Mouse (Mus musculus) MEL (cell line): ENCODE results near the gene Eef1b2. TPM values are rescaled to one million over a fixed set of nuclear protein-coding genes. Genes with fewer than 3 reads are reported as not detected.

Source experiments
- DNase-seq: peaks from one replicate; pipeline ENCODE4 v3.0.0; 2011; ENCODE audit warnings: low read depth, low spot score
- H3K27ac ChIP-seq: 2 replicates; pipeline ENCODE4 v1.5.1; 2012; ENCODE audit warnings: low read depth, mild to moderate bottlenecking, control low read depth, low read length, moderate library complexity; ENCODE audit not compliant: control insufficient read depth
- H3K27me3 ChIP-seq, 2 experiments: fragments of 150-350 bp in 1 of 2; sonication (generic) in 1 of 2; 2 replicates each; pipeline ENCODE4 v1.6.1; 2012; ENCODE audit warnings: low read length in 2 of 2, mild to moderate bottlenecking in 2 of 2, improper control_type of control experiment in 1 of 2, moderate library complexity in 1 of 2; ENCODE audit not compliant: insufficient read depth in 2 of 2, control insufficient read depth in 1 of 2
- H3K36me3 ChIP-seq, 2 experiments: 2 replicates each; pipeline ENCODE4 v1.6.1; 2012 to 2014; ENCODE audit warnings: low read length in 2 of 2, improper control_type of control experiment in 1 of 2, inconsistent platforms in 1 of 2, mild to moderate bottlenecking in 1 of 2; ENCODE audit not compliant: insufficient read depth in 2 of 2, control insufficient read depth in 1 of 2
- H3K4me1 ChIP-seq, 2 experiments: fragments of 150-350 bp in 1 of 2; sonication (generic) in 1 of 2; 2 replicates each; pipeline ENCODE4 v1.6.1; 2012; ENCODE audit warnings: low read length in 2 of 2, improper control_type of control experiment in 1 of 2, mild to moderate bottlenecking in 1 of 2; ENCODE audit not compliant: insufficient read depth in 2 of 2, control insufficient read depth in 1 of 2
- H3K4me3 ChIP-seq, 2 experiments: fragments of 150-350 bp in 1 of 2; sonication (generic) in 1 of 2; 2 replicates each; pipeline ENCODE4 v1.5.1; 2012; ENCODE audit warnings: low read depth in 2 of 2, low read length in 2 of 2, mild to moderate bottlenecking in 2 of 2, moderate library complexity in 2 of 2, control low read depth in 1 of 2, improper control_type of control experiment in 1 of 2; ENCODE audit not compliant: control insufficient read depth in 1 of 2, insufficient read depth in 1 of 2
- H3K79me2 ChIP-seq: 2 replicates; pipeline ENCODE4 v1.6.1; 2012; ENCODE audit warnings: mild to moderate bottlenecking, low read length, moderate library complexity; ENCODE audit not compliant: control insufficient read depth, poor library complexity, insufficient read depth
- H3K9ac ChIP-seq: 2 replicates; pipeline ENCODE4 v1.6.1; 2012; ENCODE audit warnings: low read depth, mild to moderate bottlenecking, control low read depth, low read length, moderate library complexity; ENCODE audit not compliant: control insufficient read depth, poor library complexity, severe bottlenecking
- H3K9me3 ChIP-seq: fragments of 150-350 bp; sonication (generic); replicated peaks from 2 replicates; pipeline ENCODE4 v1.6.1; 2012; ENCODE audit warnings: mild to moderate bottlenecking, low read length, improper control_type of control experiment, moderate library complexity; ENCODE audit not compliant: insufficient read depth
- BHLHE40 ChIP-seq: IDR thresholded peaks from 2 replicates; pipeline ENCODE4 v1.6.1; 2012; ENCODE audit warnings: low read depth, mild to moderate bottlenecking, inconsistent platforms, low read length, improper control_type of control experiment, borderline replicate concordance
- CHD2 ChIP-seq: IDR thresholded peaks from 2 replicates; pipeline ENCODE4 v1.6.1; 2011; ENCODE audit warnings: low read length, improper control_type of control experiment
- CTCF ChIP-seq, 3 experiments: IDR thresholded peaks in 2 of 3; conservative IDR thresholded peaks in 1 of 3; 2 replicates each; pipeline ENCODE4 v1.5.1; 2011 to 2012; ENCODE audit warnings: low read length in 3 of 3, low read depth in 2 of 3, mild to moderate bottlenecking in 2 of 3, improper control_type of control experiment in 1 of 3, inconsistent platforms in 1 of 3, mixed read lengths in 1 of 3, moderate library complexity in 1 of 3; ENCODE audit not compliant: control insufficient read depth in 1 of 3, insufficient read depth in 1 of 3, poor library complexity in 1 of 3, severe bottlenecking in 1 of 3
- E2F4 ChIP-seq: IDR thresholded peaks from 2 replicates; pipeline ENCODE4 v1.6.1; 2011; ENCODE audit warnings: low read depth, low read length, improper control_type of control experiment, borderline replicate concordance
- ELF1 ChIP-seq: IDR thresholded peaks from 2 replicates; pipeline ENCODE4 v1.6.1; 2014; ENCODE audit warnings: low read depth, mild to moderate bottlenecking, inconsistent platforms, low read length, improper control_type of control experiment, moderate library complexity
- EP300 ChIP-seq, 2 experiments: IDR thresholded peaks; 2 replicates each; pipeline ENCODE4 v1.6.1; 2011; ENCODE audit warnings: improper control_type of control experiment in 2 of 2, low read length in 2 of 2, low read depth in 1 of 2, mild to moderate bottlenecking in 1 of 2
- GATA1 ChIP-seq: IDR thresholded peaks from 2 replicates; pipeline ENCODE4 v1.6.1; 2011; ENCODE audit warnings: low read depth, low read length, improper control_type of control experiment
- HCFC1 ChIP-seq: IDR thresholded peaks from 2 replicates; pipeline ENCODE4 v1.6.1; 2012; ENCODE audit warnings: low read depth, mild to moderate bottlenecking, inconsistent platforms, low read length, improper control_type of control experiment, moderate library complexity
- JUND ChIP-seq: IDR thresholded peaks from 2 replicates; pipeline ENCODE4 v1.6.1; 2011; ENCODE audit warnings: low read depth, mild to moderate bottlenecking, improper control_type of control experiment, low read length
- KAT2A ChIP-seq: conservative IDR thresholded peaks from 2 replicates; pipeline ENCODE4 v1.6.1; 2012; ENCODE audit warnings: low read depth, low read length, improper control_type of control experiment, inconsistent platforms
- MAFK ChIP-seq: IDR thresholded peaks from 2 replicates; pipeline ENCODE4 v1.6.1; 2011; ENCODE audit warnings: low read depth, mild to moderate bottlenecking, low read length, improper control_type of control experiment, borderline replicate concordance
- MAX ChIP-seq: IDR thresholded peaks from 2 replicates; pipeline ENCODE4 v1.6.1; 2011; ENCODE audit warnings: low read length, improper control_type of control experiment
- MAZ ChIP-seq: IDR thresholded peaks from 2 replicates; pipeline ENCODE4 v1.6.1; 2012; ENCODE audit warnings: low read depth, mild to moderate bottlenecking, inconsistent platforms, low read length, improper control_type of control experiment
- MYC ChIP-seq: IDR thresholded peaks from 2 replicates; pipeline ENCODE4 v1.6.1; 2011; ENCODE audit warnings: low read depth, mild to moderate bottlenecking, low read length, improper control_type of control experiment, moderate library complexity
- NELFE ChIP-seq: IDR thresholded peaks from 2 replicates; pipeline ENCODE4 v1.6.1; 2011; ENCODE audit warnings: low read depth, low read length, improper control_type of control experiment
- NRF1 ChIP-seq: IDR thresholded peaks from 2 replicates; pipeline ENCODE4 v1.6.1; 2014; ENCODE audit warnings: low read depth, mild to moderate bottlenecking, inconsistent platforms, low read length, improper control_type of control experiment, moderate library complexity; ENCODE audit not compliant: poor library complexity, insufficient read depth, severe bottlenecking
- POLR2AphosphoS2 ChIP-seq: IDR thresholded peaks from 2 replicates; pipeline ENCODE4 v1.6.1; 2011; ENCODE audit warnings: low read length, improper control_type of control experiment
- RCOR1 ChIP-seq: IDR thresholded peaks from 2 replicates; pipeline ENCODE4 v1.6.1; 2012; ENCODE audit warnings: low read depth, mild to moderate bottlenecking, inconsistent platforms, low read length, improper control_type of control experiment
- SIN3A ChIP-seq: IDR thresholded peaks from 2 replicates; pipeline ENCODE4 v1.6.1; 2012; ENCODE audit warnings: low read length, improper control_type of control experiment, inconsistent platforms
- TAL1 ChIP-seq: IDR thresholded peaks from 2 replicates; pipeline ENCODE4 v1.6.1; 2012; ENCODE audit warnings: mild to moderate bottlenecking, inconsistent platforms, low read length, moderate library complexity, mixed read lengths
- TBP ChIP-seq: IDR thresholded peaks from 2 replicates; pipeline ENCODE4 v1.8.0; 2011; ENCODE audit warnings: low read depth, low read length, improper control_type of control experiment
- USF1 ChIP-seq: IDR thresholded peaks from 2 replicates; pipeline ENCODE4 v1.6.1; 2014; ENCODE audit warnings: low read depth, mild to moderate bottlenecking, inconsistent platforms, low read length, improper control_type of control experiment, moderate library complexity
- USF2 ChIP-seq, 2 experiments: IDR thresholded peaks; 2 replicates each; pipeline ENCODE4 v1.6.1; 2011 to 2012; ENCODE audit warnings: improper control_type of control experiment in 2 of 2, low read length in 2 of 2, borderline replicate concordance in 1 of 2, inconsistent platforms in 1 of 2, low read depth in 1 of 2, mild to moderate bottlenecking in 1 of 2; ENCODE audit not compliant: insufficient read depth in 1 of 2
- ZC3H11A ChIP-seq: IDR thresholded peaks from 2 replicates; pipeline ENCODE4 v1.6.1; 2012; ENCODE audit warnings: low read depth, mild to moderate bottlenecking, inconsistent platforms, low read length, improper control_type of control experiment
- ZKSCAN1 ChIP-seq: IDR thresholded peaks from 2 replicates; pipeline ENCODE4 v1.6.1; 2012; ENCODE audit warnings: low read depth, mild to moderate bottlenecking, inconsistent platforms, low read length, improper control_type of control experiment, moderate library complexity
- ZNF384 ChIP-seq: IDR thresholded peaks from 2 replicates; pipeline ENCODE4 v1.6.1; 2012; ENCODE audit warnings: low read depth, mild to moderate bottlenecking, inconsistent platforms, low read length, improper control_type of control experiment
- polyA plus RNA-seq, 2 experiments: library from polyadenylated mRNA; stranded (reverse) in 1 of 2; unstranded in 1 of 2; fragments of >175 nt in 1 of 2; fragments of >200 nt in 1 of 2; gene quantifications; 2 replicates each; pipeline versions ENCODE4 v1.2.1 to v1.2.4; 2012; ENCODE audit warnings: low replicate concordance in 2 of 2, low read depth in 1 of 2; ENCODE audit not compliant: insufficient read length in 2 of 2, insufficient read depth in 1 of 2, missing spikeins in 1 of 2
- total RNA-seq: library from RNA; depleted of rRNA; stranded (reverse); fragments of 300-350 nt; gene quantifications from 2 replicates; pipeline ENCODE4 v1.2.3, GENCODE M21; 2012

Eef1b2 gene
- total and polyA plus RNA-seq, 3 experiments = 1,696 to 2,991 (median 1,846) TPM

- peaks cover 0 to 11% of the 10 kb centered on the region in 2 experiments; a peak in 2 of 4 replicates for H3K36me3 ChIP-seq
- no peak for DNase-seq
- TF ChIP-seq NELFE (no peak), GATA1 (no peak), ZNF384 (no peak), HCFC1 (no peak), MYC (no peak), ZC3H11A (no peak), E2F4 (no peak), JUND (no peak), NRF1 (no peak)
- H3K9ac ChIP-seq = no peak overlapping the region
- H3K4me1 ChIP-seq = peaks cover 7% of the 10 kb centered on the region in 2 experiments; a peak in 3 of 4 replicates
- peaks cover 1% of the 10 kb centered on the region; the same call in 1 of the 2 replicates for H3K79me2 ChIP-seq
- H3K27ac ChIP-seq = no peak overlapping the region
- no peaks in the 10 kb centered on the region for H3K27me3 ChIP-seq
- H3K4me3 ChIP-seq = no peak overlapping the region
- no peaks in the 10 kb centered on the region for H3K9me3 ChIP-seq
These were observed 44.9 kb upstream of the Eef1b2 start for GRCm38 (mm10) chr1:63131766-63132165.

- DNase-seq = no peak
- H3K27me3 ChIP-seq = no peaks in the 10 kb centered on the region
- peaks cover 0 to 10% of the 10 kb centered on the region in 2 experiments; a peak in 2 of 4 replicates for H3K36me3 ChIP-seq
- H3K4me3 ChIP-seq = no peak overlapping the region
- TF ChIP-seq POLR2AphosphoS2 (no peak), MAX (no peak), ZKSCAN1 (no peak), KAT2A (no peak), MAFK (no peak), TAL1 (no peak), BHLHE40 (no peak), CHD2 (no peak), USF2 (IDR thresholded peaks at IDR 0.05; ENCODE audit: borderline replicate concordance in 1 of 2, insufficient read depth in 1 of 2, low read depth in 1 of 2, low read length in 2 of 2) (no peak), CTCF (IDR thresholded peaks at IDR 0.05 in 2 of 3, conservative IDR thresholded peaks at IDR 0.05 in 1 of 3; ENCODE audit: control insufficient read depth in 1 of 3, insufficient read depth in 1 of 3, low read depth in 2 of 3, low read length in 3 of 3, poor library complexity in 1 of 3, severe bottlenecking in 1 of 3) (no peak), RCOR1 (no peak), SIN3A (no peak), MAZ (no peak), NRF1 (no peak), USF1 (no peak), ELF1 (no peak), TBP (no peak), EP300 (IDR thresholded peaks at IDR 0.05; ENCODE audit: low read depth in 1 of 2, low read length in 2 of 2) (no peak)
- H3K9me3 ChIP-seq = no peaks in the 10 kb centered on the region
- H3K9ac ChIP-seq = no peak overlapping the region
- H3K4me1 ChIP-seq = peaks cover 3% of the 10 kb centered on the region in 2 experiments; a peak in 3 of 4 replicates
- H3K79me2 ChIP-seq = peaks cover 1% of the 10 kb centered on the region; the same call in 1 of the 2 replicates
- no peak overlapping the region for H3K27ac ChIP-seq
These were observed 42.1 kb upstream of the Eef1b2 start for GRCm38 (mm10) chr1:63134530-63134929.
